Mouse (Mus musculus): ENCODE data around the gene Padi6.
A peak's percentile ranks its signal among the peaks of the same experiment; 100 is the strongest.

Gene Padi6

GRCm38 (mm10) chr4:140708297-140708927 is 34.0 kb downstream of the Padi6 start:
- DNase-seq (ENCODE audit: low spot score) = peak; percentile 49

DNA sequence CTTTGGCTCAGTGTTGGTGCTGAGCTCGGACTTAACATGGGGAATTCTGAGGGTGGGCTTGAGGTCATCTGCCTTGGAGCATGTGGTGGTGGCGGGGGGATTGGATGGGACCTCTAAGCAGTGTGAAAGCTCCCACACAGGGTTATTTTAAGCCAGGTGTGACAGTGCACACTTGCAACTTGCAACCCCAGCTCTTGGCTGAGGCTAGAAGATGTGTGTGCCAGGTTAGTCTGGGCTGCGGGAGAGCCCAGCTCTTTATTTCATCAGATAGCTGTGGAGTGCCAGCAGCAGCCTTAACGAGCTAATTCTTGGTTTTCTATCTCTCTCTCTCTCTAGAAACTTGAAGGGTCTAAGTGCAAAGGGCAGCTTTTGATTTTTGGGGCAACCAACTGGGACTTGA is 34.8 kb downstream of the Padi6 start:
- DNase-seq (ENCODE audit: low spot score) = no peak

DNA sequence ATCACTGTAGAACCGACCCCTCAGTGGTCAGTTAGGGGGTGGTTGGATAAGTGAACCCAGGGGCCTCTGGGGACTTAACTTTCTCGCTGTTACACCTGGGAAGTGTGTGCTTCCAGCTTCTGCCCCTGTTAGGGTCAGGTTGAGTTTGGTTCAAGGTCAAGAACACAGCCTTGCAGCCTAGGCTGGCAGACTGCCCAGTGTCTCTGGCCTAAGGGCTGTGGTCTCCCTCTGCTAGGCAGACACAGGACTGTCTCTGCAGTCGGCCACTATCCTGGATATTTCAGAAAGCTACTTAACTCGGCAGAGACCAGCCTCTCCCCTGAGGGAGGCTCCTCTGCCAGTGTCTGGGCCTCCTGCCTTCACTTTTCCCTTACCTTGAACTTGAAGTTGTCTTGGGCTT is 38.3 kb downstream of the Padi6 start:
- peak; percentile 77 for DNase-seq (ENCODE audit: low spot score)

GRCm38 (mm10) chr4:140703636-140704035 is 38.8 kb downstream of the Padi6 start:
- no peak for DNase-seq (ENCODE audit: low spot score)

DNA sequence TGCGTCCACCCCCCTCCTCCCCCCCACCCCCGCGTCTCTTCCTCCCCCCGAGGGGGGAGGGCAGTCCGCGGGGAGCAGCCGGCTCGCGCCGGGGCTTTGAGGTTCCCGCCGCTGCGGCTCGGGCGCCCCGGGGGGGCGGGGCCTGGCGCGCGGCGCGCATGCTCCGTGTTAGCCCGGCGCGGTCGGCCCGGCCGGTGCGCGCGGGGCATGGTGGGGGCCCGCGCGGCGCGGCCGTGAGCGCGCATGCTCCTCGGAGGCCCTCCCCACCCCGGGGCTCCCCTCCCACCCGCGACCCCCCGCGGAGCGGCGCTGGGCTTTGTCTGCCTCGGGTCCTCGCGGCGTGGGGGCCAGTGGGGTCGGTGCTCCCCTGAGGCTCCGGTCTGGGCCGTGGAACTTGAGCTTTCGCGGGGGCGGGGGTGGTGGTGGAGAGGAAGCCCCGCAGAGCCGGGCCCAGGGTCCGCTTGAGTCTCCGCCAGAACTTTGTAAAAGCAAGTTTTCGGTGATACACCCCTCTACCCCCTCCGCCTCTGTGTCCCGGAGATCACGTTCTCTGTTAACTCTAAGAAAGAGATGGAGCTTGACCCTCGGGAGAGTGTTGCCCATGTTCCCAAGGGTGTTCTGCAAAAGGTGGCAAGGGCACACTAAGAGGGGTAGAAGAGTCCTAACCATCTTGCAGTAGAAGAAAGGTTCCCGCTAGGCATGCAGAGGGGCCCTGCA is 39.7 kb downstream of the Padi6 start:
- peak; percentile 83 for DNase-seq (ENCODE audit: low spot score)

- DNase-seq (ENCODE audit: low spot score) = peak; percentile 71
These were observed 40.5 kb downstream of the Padi6 start for GRCm38 (mm10) chr4:140701716-140702561.

DNA sequence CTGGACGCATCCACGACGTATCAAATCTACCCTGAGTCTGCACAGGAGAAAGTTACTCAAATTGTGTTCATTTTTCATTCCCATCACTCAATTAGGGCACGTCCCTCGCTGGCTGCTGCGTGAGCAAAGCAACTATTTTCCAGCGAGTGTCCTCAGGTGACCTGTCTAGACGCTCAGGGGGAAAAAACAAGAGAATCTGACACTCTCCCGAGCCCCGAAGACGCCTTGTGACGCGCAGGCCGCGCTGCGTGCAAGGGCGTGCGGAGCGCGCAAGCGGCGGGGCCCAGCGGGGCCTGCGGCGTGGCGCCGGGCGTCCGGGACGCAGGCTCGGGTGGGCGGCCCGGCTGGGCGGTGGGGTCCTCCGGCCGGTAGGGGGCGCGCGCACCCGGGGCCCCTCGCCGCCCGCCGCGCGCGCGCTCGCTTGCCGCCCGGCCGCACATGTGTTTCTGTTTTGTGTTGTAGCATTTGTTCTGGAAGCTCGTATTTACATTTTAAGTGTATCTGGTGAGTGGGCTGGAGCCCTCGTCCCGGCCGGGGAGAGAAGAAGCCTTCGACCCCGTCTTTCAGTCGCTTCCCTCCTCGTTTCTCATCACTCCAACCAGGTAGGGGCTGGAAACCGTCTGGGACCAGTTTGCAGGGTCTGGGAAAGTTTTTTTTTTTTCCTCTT is 41.3 kb downstream of the Padi6 start:
- peak; percentile 93 for DNase-seq (ENCODE audit: low spot score)

DNA sequence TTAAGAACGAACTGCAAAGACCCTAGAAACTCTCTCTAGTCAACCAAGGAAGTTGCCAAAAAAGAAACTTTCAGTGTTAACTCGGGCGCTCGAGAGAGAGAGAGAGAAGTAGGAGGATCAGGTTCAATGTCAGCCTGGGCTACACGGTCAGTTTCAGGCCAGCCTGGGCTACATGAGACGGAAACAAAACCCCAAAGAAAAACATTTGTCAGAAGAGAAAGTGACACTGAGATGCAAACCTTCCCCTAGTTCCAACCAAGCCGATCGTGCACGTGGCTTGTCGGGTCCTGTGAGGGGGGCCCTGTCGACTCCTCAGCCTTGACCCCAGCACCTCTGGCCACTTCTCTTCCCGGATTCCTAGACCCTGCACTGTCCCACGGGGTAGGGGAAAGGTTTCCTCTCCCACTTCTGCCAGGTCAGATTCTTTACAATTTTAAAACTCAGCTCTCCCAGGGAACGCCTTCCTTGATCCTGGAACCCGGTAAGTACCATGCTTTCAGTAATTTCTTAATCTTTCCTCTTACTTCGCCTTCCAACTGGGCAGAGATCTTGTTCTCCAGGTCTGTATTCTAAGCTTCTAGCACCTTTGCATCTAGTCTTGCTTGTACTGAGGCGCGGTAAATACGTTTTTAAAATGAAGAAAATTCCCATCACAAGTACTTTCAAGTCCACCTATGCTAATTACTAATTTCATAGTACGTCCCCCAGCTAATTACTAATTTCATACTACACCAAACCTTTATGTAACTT is 42.0 kb downstream of the Padi6 start, which contains the start of gene Rcc2:
Gene Rcc2 (plus strand): TSS at position 273 of the 750 bp plus-strand sequence.
- DNase-seq (ENCODE audit: low spot score) = peak; percentile 33

DNA sequence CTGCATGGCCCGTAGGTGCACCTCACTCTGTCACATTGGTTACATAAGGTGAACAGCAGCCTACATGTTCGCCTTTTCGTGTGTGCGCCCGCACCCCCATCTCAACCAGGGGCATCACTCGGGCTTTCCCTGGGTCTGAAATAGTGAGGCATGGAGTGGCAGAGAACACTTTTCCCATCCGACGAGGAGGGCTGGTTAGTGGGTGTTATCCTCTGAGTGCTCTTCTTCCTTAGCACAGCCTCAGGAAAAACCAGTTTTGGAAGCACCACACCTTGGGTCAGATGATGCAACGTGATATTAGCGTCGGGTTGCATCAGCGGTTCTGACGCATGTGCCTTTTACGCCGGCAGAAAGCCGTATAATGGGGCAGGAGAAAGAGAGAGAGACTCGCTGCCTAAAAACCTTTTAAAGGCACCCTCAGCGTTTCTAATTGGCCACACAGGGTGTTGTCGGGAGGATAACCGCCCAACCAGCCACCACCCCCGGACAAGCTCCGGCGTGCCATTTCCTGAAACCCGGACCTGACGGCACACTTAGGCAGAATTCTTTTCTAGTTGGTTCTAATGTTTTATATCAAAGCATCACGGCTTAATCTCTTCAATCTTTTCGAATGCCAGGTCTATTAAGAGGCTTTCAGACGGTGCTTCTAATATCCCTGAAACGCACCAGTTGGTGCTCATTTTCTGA is 42.9 kb downstream of the Padi6 start:
- DNase-seq (ENCODE audit: low spot score) = peak; percentile 94

- DNase-seq (ENCODE audit: low spot score) = peak; percentile 65
These were observed 46.5 kb downstream of the Padi6 start for GRCm38 (mm10) chr4:140695675-140696585.

DNA sequence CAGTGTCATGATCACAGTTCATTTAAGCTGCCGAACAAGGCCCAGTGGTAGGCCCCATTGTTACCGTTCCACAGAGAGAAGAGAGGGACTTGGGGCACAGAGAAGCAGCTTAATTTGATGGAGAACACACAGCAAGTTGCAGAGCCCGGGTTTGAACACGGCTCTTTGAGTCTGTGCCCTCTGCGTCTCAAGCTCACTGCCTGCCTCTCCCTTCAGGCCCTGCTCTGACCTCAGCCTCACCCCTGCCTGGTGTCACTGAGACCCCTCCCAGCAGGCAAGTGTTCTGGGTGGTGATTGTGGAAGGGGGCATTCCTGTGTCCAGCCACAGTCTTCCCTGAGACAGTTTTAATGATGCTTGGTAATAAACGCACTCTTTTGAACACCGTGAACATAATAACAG is 47.3 kb downstream of the Padi6 start:
- DNase-seq (ENCODE audit: low spot score) = no peak

DNA sequence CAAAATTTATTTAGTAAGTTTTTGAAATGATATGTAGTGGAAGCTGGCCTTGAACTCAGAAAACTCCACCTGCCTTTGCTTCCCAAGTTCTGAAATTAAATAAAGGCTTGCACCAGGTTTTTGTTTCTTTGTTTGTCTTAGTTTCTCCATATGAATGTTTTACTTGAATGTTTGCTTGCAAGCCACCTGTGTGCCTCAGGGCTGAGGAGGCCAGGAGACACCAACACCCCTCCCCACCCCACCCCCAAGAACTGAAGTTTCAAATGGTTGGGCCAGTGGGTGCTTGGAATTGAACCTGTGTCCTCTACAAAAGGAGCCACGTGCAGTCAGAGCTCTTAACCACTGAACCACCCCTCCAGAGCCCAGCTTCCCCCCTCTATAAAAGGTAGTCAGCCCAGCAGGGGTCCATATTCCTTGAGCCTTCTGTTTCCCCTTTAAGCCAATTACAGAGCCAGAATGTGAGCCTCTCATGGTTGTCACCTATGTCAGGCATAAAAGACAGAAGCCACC is 47.8 kb downstream of the Padi6 start:
- DNase-seq (ENCODE audit: low spot score) = no peak

DNA sequence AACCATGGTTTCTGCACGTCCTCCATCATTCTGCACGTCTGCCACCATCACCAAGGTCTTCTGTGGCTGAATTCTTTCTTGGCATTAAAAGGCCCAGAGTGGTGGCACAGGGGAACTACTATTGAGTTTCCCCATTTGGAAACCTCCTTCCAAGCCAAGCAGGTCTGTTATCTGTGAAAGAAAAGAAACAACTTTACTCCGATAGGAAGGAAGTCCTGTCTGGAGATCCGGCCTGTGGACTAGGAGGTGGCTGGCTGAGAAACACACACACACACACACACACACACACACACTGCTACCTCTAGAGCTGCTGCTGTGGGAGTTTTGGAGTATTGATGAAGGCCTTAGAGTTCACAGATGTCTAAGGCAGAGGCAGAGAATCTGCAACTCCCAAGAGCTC is 48.9 kb downstream of the Padi6 start:
- DNase-seq (ENCODE audit: low spot score) = no peak

GRCm38 (mm10) chr4:140691481-140691880 is 51.0 kb downstream of the Padi6 start:
- no peak for DNase-seq (ENCODE audit: low spot score)

GRCm38 (mm10) chr4:140689873-140690655 is 52.4 kb downstream of the Padi6 start:
- no peak for DNase-seq (ENCODE audit: low spot score)

GRCm38 (mm10) chr4:140688826-140689425 is 53.5 kb downstream of the Padi6 start:
- no peak for DNase-seq (ENCODE audit: low spot score)

GRCm38 (mm10) chr4:140688044-140688825 is 54.2 kb downstream of the Padi6 start:
- DNase-seq (ENCODE audit: low spot score) = peak; percentile 54
